Mouse (Mus musculus): ENCODE measurements around the gene Ybey.

- TF ChIP-seq POLR2A (IDR thresholded peaks at IDR 0.05; ENCODE audit: low read depth, low read length) (no peak), CTCF (IDR thresholded peaks at IDR 0.05; ENCODE audit: extremely low read depth, insufficient read length, insufficient replicate concordance, low read depth, low read length) (no peak)
Observed at GRCm38 (mm10) chr10:76504271-76504943, 35.5 kb upstream of the Ybey start.

Data from small intestine, adult 2 months (tissue).